Mouse (Mus musculus) granulocyte monocyte progenitor cell, adult 5-6 weeks (primary cell): ENCODE data around the gene Gpc6. TPM values are rescaled to one million over a fixed set of nuclear protein-coding genes. Genes with fewer than 3 reads are reported as not detected.

Source experiments
- ATAC-seq: replicated peaks from 2 replicates; pipeline ENCODE4 v1.8.0; 2016; ENCODE audit warnings: mild to moderate bottlenecking, moderate TSS enrichment, inconsistent platforms; ENCODE audit not compliant: poor library complexity, severe bottlenecking
- total RNA-seq, 2 experiments: library from RNA; stranded (forward) in 1 of 2; stranded (reverse) in 1 of 2; fragments of 200-712, 200-1000 nt in 1 of 2; fragments of >200 nt in 1 of 2; fragmentation: Nextera tagmentation in 1 of 2; gene quantifications; 2 replicates each; pipeline ENCODE4 v1.2.3; 2014 to 2017

Gpc6 gene
- total RNA-seq, 2 experiments from 2014 or later: not detected

- ATAC-seq: no peak
These were observed 631.7 kb downstream of the Gpc6 start for GRCm38 (mm10) chr14:117556715-117557320.

GRCm38 (mm10) chr14:117562146-117562545 is 637.0 kb downstream of the Gpc6 start:
- no peak for ATAC-seq

DNA sequence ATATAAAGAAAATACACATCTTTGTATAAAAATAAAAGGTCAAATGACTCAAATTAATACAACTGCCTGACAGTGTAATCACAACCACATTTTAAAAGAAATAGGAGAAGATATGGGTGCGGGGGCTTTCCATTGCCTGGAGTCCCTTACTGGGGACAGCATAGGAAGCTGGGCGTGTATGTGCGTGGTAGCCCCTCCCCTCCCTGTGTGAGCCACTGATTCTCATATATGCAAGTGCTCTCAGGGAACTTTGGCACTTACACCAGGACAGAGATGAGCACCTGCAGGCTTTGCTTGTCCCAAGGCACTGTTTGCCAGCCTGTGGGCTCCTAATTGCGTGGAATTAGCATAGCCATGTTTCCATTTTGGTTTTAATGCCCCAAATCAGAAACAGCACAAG is 644.2 kb downstream of the Gpc6 start:
- ATAC-seq: no peak

DNA sequence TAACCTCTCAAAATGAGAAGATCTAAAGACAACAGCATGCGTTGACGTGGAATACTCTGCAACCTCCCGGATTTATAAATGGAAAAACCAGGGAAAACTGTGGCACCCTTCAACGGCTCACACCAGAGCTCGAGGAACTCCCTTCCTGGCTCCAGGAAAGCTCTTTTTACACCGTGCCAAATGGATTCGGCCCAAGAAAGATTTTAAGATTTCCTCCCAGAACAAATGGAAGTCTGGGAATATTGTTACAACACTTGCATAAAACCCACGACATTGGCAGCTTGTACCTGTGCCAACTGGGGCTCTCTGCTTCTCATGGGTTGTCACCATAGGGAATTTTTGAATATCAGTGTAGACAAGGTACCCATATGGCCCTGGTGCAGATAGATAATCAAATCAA is 647.1 kb downstream of the Gpc6 start:
- no peak for ATAC-seq

DNA sequence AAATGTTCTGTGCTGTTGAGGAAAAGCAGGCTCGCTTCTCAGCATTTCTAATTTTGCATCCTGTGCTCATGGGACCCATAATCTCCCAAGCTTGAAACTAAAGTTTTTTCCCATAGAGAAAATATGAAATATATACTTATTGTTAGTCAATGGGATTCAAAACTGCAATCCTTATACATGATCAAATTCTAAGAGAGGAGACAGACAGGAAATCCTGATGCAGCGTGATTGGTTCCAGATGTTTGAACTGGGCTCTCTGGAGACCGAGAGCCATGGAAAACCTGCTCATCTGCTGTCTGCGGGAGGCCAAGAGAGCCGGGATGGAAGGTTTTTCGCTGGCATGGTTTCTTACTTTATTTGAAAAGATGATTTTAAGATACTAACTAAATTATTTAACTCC is 649.1 kb downstream of the Gpc6 start:
- ATAC-seq: no peak

DNA sequence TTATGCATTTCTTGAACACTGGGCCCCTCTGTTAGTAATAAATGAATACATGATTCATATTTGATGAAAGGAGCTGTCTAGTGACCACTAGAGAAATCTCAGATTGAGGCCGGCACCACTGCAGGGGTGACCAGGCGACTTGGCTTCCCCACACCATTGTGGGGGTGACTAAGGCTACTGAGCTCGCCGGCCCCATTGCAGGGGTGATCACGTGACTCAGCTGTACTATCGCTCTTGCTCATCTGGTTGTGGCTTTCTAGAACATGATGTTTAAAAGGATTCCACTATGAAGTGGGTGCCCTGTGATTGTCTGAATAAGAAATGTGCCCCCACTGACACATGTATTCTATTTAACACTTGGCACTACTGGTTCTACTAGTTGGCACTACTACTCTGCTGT is 656.6 kb downstream of the Gpc6 start:
- no peak for ATAC-seq

DNA sequence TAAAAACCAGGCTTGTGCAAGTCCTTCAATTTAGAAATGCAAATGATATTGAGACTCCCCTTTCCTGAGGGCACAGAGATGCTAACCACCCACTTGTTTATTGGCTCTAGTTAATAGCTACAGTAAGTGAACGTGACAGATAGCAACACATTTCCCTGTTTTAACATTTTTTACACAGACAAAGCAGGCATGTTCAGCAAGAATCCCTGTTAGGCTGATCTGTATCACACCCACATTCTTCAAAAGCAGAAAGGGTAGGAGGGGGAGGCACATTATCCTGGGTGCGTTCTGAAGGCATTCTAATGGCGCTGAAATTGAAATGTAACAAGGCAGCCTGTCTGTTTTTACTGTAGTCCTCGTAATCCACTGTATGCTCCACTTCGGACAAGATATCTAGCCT is 674.6 kb downstream of the Gpc6 start:
- ATAC-seq: no peak

GRCm38 (mm10) chr14:117603837-117604236 is 678.7 kb downstream of the Gpc6 start:
- ATAC-seq: no peak

- ATAC-seq: no peak
These were observed 680.6 kb downstream of the Gpc6 start for GRCm38 (mm10) chr14:117605750-117606149.

- ATAC-seq: no peak
These were observed 686.0 kb downstream of the Gpc6 start for GRCm38 (mm10) chr14:117611113-117611512.

GRCm38 (mm10) chr14:117625100-117625710 is 700.1 kb downstream of the Gpc6 start:
- ATAC-seq: peak; percentile 100

DNA sequence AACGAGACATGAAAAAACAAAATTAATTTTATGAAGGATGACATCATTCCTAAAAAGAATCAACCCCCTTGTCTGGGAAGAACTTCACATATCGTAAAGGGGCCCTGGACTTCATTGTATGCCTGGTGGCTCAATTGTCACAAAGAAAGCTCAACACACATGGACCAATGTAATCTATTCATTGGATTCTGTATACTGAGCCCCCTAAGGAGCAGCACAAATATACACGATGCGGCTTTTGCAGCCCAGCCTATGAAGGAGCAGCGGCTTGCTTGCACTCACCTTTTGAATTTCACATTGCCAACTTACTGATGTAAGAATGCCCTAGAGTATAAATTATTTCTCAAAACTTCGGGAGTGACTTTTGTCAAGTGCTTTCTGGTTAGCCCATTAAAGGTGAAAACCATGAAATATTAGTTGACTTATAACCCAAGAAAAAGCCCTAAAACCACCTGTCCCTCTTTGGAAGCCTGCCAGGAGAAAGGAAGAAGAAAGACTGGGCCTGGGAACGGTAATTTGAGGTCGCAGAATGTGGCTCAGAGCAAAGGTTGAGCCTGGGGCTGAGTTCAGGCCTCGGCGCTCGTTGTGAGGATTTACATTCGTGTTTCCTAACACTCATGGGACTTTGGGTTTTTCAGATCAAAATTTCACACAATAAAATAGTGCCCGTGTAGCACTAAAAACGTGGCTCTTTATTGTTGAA is 709.3 kb downstream of the Gpc6 start:
- no peak for ATAC-seq

- peak; percentile 63; the same call in 1 of the 2 replicates for ATAC-seq
These were observed 716.7 kb downstream of the Gpc6 start for GRCm38 (mm10) chr14:117641853-117642252.

DNA sequence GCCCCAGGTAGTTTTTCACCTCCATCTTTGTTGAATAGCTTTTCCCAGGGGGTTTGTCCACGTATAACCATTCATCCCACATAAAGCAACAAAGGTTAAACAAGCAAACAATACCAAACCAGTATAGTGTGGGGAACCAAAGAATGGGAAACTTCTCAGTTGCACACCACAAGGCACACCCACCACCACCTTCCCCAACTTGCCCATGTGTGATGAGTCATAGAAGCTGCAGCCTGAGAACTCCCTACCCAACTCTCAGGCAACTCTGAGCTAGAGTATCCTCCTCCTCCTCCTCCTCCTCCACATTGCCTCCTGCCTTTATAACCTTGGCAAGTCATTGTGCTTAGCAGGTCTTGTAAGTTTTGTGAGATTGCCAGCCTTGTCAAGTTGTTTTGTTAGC is 718.0 kb downstream of the Gpc6 start:
- peak; percentile 70 for ATAC-seq

GRCm38 (mm10) chr14:117648199-117648960 is 723.3 kb downstream of the Gpc6 start:
- ATAC-seq: no peak

DNA sequence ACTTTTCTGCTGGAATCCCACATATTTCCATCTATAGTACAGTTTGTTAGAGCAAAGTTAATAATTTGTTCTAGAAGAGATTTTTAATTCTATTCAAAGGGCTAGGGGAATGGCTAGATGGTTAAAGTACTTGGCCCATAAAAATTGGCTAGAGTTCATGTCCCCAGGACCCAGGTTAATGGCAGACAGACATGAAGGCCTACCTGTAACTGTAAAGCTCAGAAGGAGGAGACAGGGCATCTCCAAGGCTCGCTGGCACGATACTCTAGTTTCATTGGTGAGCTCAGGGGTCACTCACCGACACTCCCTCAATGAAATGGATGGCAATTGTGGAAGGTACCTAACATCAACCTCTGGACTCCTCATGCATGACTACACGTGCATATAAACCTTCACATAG is 725.0 kb downstream of the Gpc6 start:
- ATAC-seq: no peak

DNA sequence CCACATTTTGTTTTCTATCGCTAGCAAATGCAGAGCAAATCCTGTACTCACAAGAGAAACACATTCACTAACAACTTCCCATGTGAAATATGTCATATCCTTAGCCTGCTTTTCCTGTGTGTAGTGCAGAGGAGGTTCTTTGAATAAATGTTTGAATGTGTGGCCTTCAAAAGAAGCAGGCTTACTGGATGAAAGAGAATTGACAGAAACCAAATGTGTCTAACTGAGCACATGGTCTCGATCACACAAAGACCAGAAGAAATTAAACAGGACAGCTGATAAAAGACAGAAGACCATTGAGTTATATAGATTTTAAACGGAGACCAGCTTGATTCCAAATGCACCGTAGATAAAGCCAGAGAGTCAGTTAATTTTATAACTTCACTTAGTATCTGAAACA is 726.2 kb downstream of the Gpc6 start:
- ATAC-seq: no peak

GRCm38 (mm10) chr14:117651938-117652337 is 726.8 kb downstream of the Gpc6 start:
- ATAC-seq: no peak

DNA sequence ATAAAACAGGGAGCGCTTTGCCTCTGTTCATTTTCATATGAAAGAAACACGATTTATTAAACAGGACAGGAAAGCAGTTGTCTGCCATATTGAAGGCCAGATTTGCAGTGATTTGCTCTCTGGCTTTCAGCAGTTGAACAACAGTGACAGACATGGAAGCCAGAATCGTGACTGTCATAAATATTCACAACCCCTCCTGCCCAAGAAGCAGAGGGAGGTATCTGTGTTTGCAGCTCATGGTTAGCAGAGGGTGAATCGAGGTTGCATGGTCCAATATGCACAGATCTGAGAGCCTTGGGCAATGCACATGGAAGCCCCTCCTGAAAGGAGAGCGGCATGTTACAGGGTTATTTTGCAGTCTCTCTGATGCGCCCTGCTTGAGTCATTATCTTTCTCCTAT is 730.3 kb downstream of the Gpc6 start:
- ATAC-seq: no peak

- no peak for ATAC-seq
These were observed 734.2 kb downstream of the Gpc6 start for GRCm38 (mm10) chr14:117659198-117659761.

GRCm38 (mm10) chr14:117662261-117662660 is 737.1 kb downstream of the Gpc6 start:
- ATAC-seq: no peak
